Mouse (Mus musculus) cerebellum, adult 2 months (tissue): ENCODE results near the gene Itga5.

Experiments used
- CTCF ChIP-seq: fragments of 200-500 bp; IDR thresholded peaks from 2 replicates; pipeline ENCODE4 v1.5.1; 2011; ENCODE audit warnings: low read depth, mild to moderate bottlenecking, control low read depth, low read length, moderate library complexity, borderline replicate concordance; ENCODE audit not compliant: insufficient read depth
- POLR2A ChIP-seq: fragments of 200-500 bp; IDR thresholded peaks from 2 replicates; pipeline ENCODE4 v1.6.1; 2011; ENCODE audit warnings: low read length, control low read depth, borderline replicate concordance; ENCODE audit not compliant: insufficient read depth

GRCm38 (mm10) chr15:103322396-103322795, 44.2 kb downstream of the Itga5 start:
- TF ChIP-seq CTCF = no peak
- TF ChIP-seq POLR2A = no peak
